Mouse (Mus musculus): Measurements from ENCODE around the gene Slc8a1. TPM values are rescaled to one million over a fixed set of nuclear protein-coding genes. Genes with fewer than 3 reads are reported as not detected.

The Slc8a1 gene
- polyA plus RNA-seq, 1 experiment from 2014 or later: 5.8 TPM

- H3K4me1 ChIP-seq: peaks cover 15% of the 10 kb centered on the region
- peak overlapping the region; percentile 87 for H3K4me2 ChIP-seq
- peaks cover 23% of the 10 kb centered on the region for H3K27me3 ChIP-seq
- no peaks in the 10 kb centered on the region for H3K36me3 ChIP-seq
- no peaks in the 10 kb centered on the region for H3K9me3 ChIP-seq
- ATAC-seq (ENCODE audit: insufficient number of reproducible peaks, low FRiP score, low TSS enrichment, low read depth): no peak
- peak overlapping the region; percentile 90; the same call in 1 of the 2 replicates for H3K27ac ChIP-seq
- 10% methylated on average over 2 of the region's 2 CpGs for WGBS
- H3K9ac ChIP-seq: no peak overlapping the region
- H3K4me3 ChIP-seq: peak overlapping the region; percentile 77
Observed at GRCm38 (mm10) chr17:81668466-81668865, 69.7 kb downstream of the Slc8a1 start.

- Histone ChIP-seq H3K9me3 (no peaks in the 10 kb centered on the region), H3K27ac (no peak overlapping the region; the same call in 1 of the 2 replicates), H3K36me3 (no peaks in the 10 kb centered on the region), H3K9ac (no peak overlapping the region), H3K4me1 (peaks cover 15% of the 10 kb centered on the region), H3K4me3 (peak overlapping the region; percentile 77), H3K27me3 (peaks cover 23% of the 10 kb centered on the region), H3K4me2 (peak overlapping the region; percentile 87)
- no peak for ATAC-seq (ENCODE audit: insufficient number of reproducible peaks, low FRiP score, low TSS enrichment, low read depth)
- 72% methylated on average over 2 of the region's 2 CpGs for WGBS
Observed at GRCm38 (mm10) chr17:81667935-81668334, 70.2 kb downstream of the Slc8a1 start.

DNA sequence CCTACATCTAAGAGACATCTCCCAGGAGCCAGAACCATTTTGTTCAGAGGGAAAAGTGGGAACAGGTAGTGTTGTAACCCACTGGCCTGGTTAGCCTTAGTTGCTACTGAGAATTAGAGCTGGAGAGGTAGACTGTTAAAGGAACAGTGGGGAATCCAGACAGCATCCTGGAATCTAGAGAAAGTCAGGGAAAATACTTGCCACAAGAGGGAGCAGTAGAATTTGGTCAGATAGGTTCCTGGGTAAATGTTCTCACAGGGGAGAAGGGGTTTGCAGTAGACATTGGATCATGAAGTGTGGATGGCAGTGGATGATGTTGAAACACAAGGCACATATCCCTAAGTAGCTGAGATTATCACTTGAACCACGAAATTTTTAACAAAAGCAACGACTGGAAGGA is 71.6 kb downstream of the Slc8a1 start:
- Histone ChIP-seq H3K9ac (no peak overlapping the region), H3K9me3 (no peaks in the 10 kb centered on the region), H3K36me3 (no peaks in the 10 kb centered on the region), H3K4me1 (peaks cover 15% of the 10 kb centered on the region), H3K27ac (no peak overlapping the region), H3K27me3 (peaks cover 11% of the 10 kb centered on the region), H3K4me2 (no peak overlapping the region), H3K4me3 (no peak overlapping the region)
- WGBS: 39% methylated on average over 2 of the region's 2 CpGs
- no peak for ATAC-seq (ENCODE audit: insufficient number of reproducible peaks, low FRiP score, low TSS enrichment, low read depth)

- no peaks in the 10 kb centered on the region for H3K9me3 ChIP-seq
- ATAC-seq (ENCODE audit: insufficient number of reproducible peaks, low FRiP score, low TSS enrichment, low read depth): no peak
- H3K27ac ChIP-seq: no peak overlapping the region
- 91% methylated on average over 4 of the region's 4 CpGs for WGBS
- no peak overlapping the region for H3K9ac ChIP-seq
- no peaks in the 10 kb centered on the region for H3K27me3 ChIP-seq
- H3K4me3 ChIP-seq: no peak overlapping the region
- no peak overlapping the region for H3K4me2 ChIP-seq
- no peaks in the 10 kb centered on the region for H3K36me3 ChIP-seq
- peaks cover 12% of the 10 kb centered on the region for H3K4me1 ChIP-seq
Observed at GRCm38 (mm10) chr17:81664916-81665315, 73.3 kb downstream of the Slc8a1 start.

- Histone ChIP-seq H3K4me1 (no peaks in the 10 kb centered on the region), H3K36me3 (no peaks in the 10 kb centered on the region), H3K27me3 (no peaks in the 10 kb centered on the region), H3K4me2 (no peak overlapping the region), H3K4me3 (no peak overlapping the region), H3K9ac (no peak overlapping the region), H3K9me3 (no peaks in the 10 kb centered on the region), H3K27ac (no peak overlapping the region)
- 74% methylated on average over 1 of the region's 1 CpGs for WGBS
- ATAC-seq (ENCODE audit: insufficient number of reproducible peaks, low FRiP score, low TSS enrichment, low read depth): no peak
Observed at GRCm38 (mm10) chr17:81657828-81658227, 80.3 kb downstream of the Slc8a1 start.

DNA sequence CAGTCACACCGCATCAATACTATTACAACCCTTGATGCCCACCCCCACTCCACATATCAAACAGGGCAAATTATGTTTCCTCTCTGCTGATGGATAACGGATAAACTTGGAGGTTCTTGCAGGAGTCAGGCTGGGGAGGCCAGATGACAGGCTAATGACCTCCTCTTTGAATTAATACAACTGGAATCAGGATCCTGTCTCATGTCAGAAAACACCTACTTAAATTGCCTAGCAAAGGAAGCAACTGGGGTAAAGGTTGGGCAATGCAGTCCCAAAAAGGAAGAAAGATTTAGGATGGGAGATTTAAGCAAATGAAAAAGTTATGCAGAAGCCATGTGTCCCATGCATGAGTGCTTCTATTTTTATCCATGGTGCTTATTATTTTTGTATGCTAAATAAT is 83.6 kb downstream of the Slc8a1 start:
- Histone ChIP-seq H3K9ac (no peak overlapping the region), H3K36me3 (no peaks in the 10 kb centered on the region), H3K4me2 (no peak overlapping the region), H3K4me1 (no peaks in the 10 kb centered on the region), H3K9me3 (no peaks in the 10 kb centered on the region), H3K4me3 (no peak overlapping the region), H3K27ac (no peak overlapping the region), H3K27me3 (no peaks in the 10 kb centered on the region)
- ATAC-seq (ENCODE audit: insufficient number of reproducible peaks, low FRiP score, low TSS enrichment, low read depth): no peak
- 38% methylated on average over 2 of the region's 2 CpGs for WGBS

DNA sequence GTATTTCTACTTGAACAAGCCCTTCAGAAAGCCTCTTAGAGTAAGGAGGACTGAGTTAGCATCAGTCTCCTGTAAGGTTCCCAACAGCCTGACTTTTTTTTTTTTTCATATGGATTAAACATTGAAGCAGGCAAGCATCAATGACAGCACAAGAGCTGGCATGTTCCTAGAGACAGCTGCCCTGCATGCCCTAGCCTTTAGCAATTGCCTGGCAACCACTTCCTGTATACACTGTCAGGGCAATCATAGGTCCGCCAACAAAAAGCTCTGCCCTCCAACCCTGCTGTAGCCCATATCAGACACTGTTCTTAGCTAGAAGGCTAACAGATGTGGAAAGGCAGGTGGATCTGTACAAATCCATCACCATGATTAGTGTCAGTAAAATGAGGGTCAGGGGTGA is 85.2 kb downstream of the Slc8a1 start:
- H3K4me3 ChIP-seq: no peak overlapping the region
- H3K9ac ChIP-seq: no peak overlapping the region
- peaks cover 10% of the 10 kb centered on the region; the same call in 1 of the 2 replicates for H3K36me3 ChIP-seq
- H3K27me3 ChIP-seq: no peaks in the 10 kb centered on the region
- no peaks in the 10 kb centered on the region for H3K4me1 ChIP-seq
- H3K4me2 ChIP-seq: no peak overlapping the region
- WGBS: 48% methylated on average over 1 of the region's 1 CpGs
- ATAC-seq (ENCODE audit: insufficient number of reproducible peaks, low FRiP score, low TSS enrichment, low read depth): no peak
- H3K27ac ChIP-seq: no peak overlapping the region
- H3K9me3 ChIP-seq: no peaks in the 10 kb centered on the region

GRCm38 (mm10) chr17:81636822-81637221 is 101.4 kb downstream of the Slc8a1 start:
- ATAC-seq (ENCODE audit: insufficient number of reproducible peaks, low FRiP score, low TSS enrichment, low read depth): no peak
- H3K27ac ChIP-seq: no peak overlapping the region
- H3K27me3 ChIP-seq: no peaks in the 10 kb centered on the region
- H3K4me1 ChIP-seq: no peaks in the 10 kb centered on the region
- H3K9me3 ChIP-seq: no peaks in the 10 kb centered on the region
- no peak overlapping the region for H3K4me2 ChIP-seq
- no peaks in the 10 kb centered on the region; the same call in 1 of the 2 replicates for H3K36me3 ChIP-seq
- WGBS: 90% methylated on average over 2 of the region's 2 CpGs
- no peak overlapping the region for H3K9ac ChIP-seq
- H3K4me3 ChIP-seq: no peak overlapping the region

DNA sequence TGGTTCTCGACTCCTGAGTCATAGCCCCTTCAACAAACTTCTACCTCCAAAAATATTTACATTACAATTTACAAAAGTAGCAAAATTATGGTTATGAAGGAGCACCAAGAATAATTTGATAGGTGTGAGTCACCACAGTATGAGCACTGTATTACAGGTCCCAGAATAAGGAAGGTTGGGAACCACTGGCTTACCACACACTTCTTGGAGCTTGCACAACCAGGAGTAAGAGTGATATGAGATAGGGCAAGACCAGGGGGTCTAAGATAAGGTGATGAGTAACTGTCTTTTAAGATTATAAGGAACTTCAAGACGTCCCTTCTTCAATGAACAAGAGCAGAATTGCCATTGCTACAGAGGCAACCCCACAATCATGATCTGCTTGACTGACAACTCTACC is 107.7 kb downstream of the Slc8a1 start:
- H3K27me3 ChIP-seq: no peaks in the 10 kb centered on the region
- no peak for ATAC-seq (ENCODE audit: insufficient number of reproducible peaks, low FRiP score, low TSS enrichment, low read depth)
- H3K36me3 ChIP-seq: no peaks in the 10 kb centered on the region
- no peak overlapping the region for H3K4me2 ChIP-seq
- H3K27ac ChIP-seq: no peak overlapping the region
- H3K9ac ChIP-seq: no peak overlapping the region
- H3K4me3 ChIP-seq: no peak overlapping the region
- H3K9me3 ChIP-seq: no peaks in the 10 kb centered on the region
- 79% methylated on average over 2 of the region's 2 CpGs for WGBS
- H3K4me1 ChIP-seq: no peaks in the 10 kb centered on the region

DNA sequence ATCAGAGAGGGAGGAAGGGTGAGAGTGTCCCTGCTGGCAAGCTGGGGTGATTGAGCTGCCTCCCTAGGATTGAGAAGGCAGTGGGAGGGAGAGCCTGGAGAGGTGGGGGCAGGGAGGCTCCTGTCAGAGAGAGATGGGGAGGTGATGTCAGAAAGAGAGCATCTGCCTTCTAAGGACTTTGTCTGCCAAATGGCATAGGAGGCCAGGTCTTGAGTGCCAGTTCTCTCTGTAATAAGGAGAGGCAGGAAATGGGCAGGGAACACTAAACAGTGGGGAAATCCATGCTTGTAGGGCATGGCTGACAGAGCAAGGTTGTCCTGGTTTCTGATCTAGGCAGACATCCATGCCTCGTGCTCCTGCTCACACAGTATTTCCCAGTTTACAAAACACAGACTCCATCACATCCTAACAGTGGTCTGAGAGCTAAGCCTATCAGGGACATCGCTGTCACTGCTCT is 117.0 kb downstream of the Slc8a1 start:
- Histone ChIP-seq H3K4me2 (no peak overlapping the region), H3K36me3 (no peaks in the 10 kb centered on the region), H3K9me3 (no peaks in the 10 kb centered on the region), H3K9ac (no peak overlapping the region), H3K4me3 (no peak overlapping the region), H3K4me1 (no peaks in the 10 kb centered on the region), H3K27ac (no peak overlapping the region), H3K27me3 (no peaks in the 10 kb centered on the region)
- WGBS: 53% methylated on average over 2 of the region's 2 CpGs
- ATAC-seq (ENCODE audit: insufficient number of reproducible peaks, low FRiP score, low TSS enrichment, low read depth): no peak

DNA sequence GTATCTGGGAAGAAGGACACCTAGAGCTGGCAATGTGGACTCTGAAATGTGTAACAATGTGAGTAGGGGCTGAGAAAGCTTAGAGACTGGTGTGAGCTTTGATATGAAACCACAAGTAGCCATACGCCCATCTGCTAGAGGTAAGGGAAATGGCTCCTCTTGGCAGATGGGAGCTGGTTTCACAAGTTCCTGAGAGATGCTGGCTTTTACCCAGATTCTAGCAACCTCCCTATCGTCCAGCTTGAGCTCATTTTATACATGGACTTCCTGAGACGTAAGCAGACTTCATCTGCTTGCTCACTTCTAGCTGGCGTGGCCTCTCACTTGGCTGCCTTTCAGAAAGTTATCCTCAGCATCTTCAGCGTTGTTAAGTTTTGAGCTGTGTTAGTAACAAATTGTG is 119.7 kb downstream of the Slc8a1 start:
- no peaks in the 10 kb centered on the region for H3K4me1 ChIP-seq
- 60% methylated on average over 5 of the region's 5 CpGs for WGBS
- no peaks in the 10 kb centered on the region for H3K9me3 ChIP-seq
- H3K27me3 ChIP-seq: no peaks in the 10 kb centered on the region
- no peak overlapping the region for H3K27ac ChIP-seq
- no peaks in the 10 kb centered on the region for H3K36me3 ChIP-seq
- no peak overlapping the region for H3K4me3 ChIP-seq
- H3K4me2 ChIP-seq: no peak overlapping the region
- ATAC-seq (ENCODE audit: insufficient number of reproducible peaks, low FRiP score, low TSS enrichment, low read depth): no peak
- no peak overlapping the region for H3K9ac ChIP-seq

DNA sequence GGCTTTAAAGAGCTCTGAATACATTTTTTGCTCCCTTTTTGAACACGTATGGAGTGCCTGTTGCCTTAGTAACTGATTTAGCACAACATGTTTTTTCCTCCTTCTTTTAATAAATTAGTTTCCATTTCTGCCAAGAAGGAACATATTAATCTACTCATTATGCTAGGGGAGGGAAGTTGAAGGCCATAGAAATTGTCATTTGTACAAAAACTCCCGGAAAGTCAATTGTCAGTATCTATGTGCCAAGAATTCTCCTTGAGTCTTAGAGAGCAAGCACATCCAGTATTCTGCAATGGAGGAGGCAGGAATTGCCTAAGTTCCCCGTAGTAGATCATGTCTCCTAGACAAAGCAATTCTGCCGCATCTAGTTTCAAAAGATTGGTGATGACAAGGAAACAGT is 121.9 kb downstream of the Slc8a1 start:
- no peak overlapping the region for H3K4me3 ChIP-seq
- H3K27ac ChIP-seq: no peak overlapping the region
- no peaks in the 10 kb centered on the region for H3K9me3 ChIP-seq
- no peaks in the 10 kb centered on the region for H3K36me3 ChIP-seq
- no peaks in the 10 kb centered on the region for H3K4me1 ChIP-seq
- no peaks in the 10 kb centered on the region for H3K27me3 ChIP-seq
- no peak overlapping the region for H3K4me2 ChIP-seq
- no peak overlapping the region for H3K9ac ChIP-seq
- ATAC-seq (ENCODE audit: insufficient number of reproducible peaks, low FRiP score, low TSS enrichment, low read depth): no peak
- 84% methylated on average over 4 of the region's 4 CpGs for WGBS

- Histone ChIP-seq H3K9me3 (no peaks in the 10 kb centered on the region), H3K4me3 (no peak overlapping the region), H3K4me1 (no peaks in the 10 kb centered on the region), H3K27me3 (no peaks in the 10 kb centered on the region), H3K36me3 (no peaks in the 10 kb centered on the region), H3K4me2 (no peak overlapping the region), H3K9ac (no peak overlapping the region), H3K27ac (no peak overlapping the region)
- WGBS: 85% methylated on average over 8 of the region's 8 CpGs
- no peak for ATAC-seq (ENCODE audit: insufficient number of reproducible peaks, low FRiP score, low TSS enrichment, low read depth)
Observed at GRCm38 (mm10) chr17:81615391-81615790, 122.8 kb downstream of the Slc8a1 start.

Data from limb, embryonic 15.5 days (tissue).